Mouse (Mus musculus): ENCODE measurements around the gene Odf2l. TPM values are rescaled to one million over a fixed set of nuclear protein-coding genes. Genes with fewer than 3 reads are reported as not detected.

Odf2l gene
- polyA plus RNA-seq, 1 experiment from 2014 or later = 13.0 TPM

Other genes starting within 250 kb of the Odf2l start
- gene Clca4b, start 186.1 kb upstream of the Odf2l start, polyA plus RNA-seq (2016; fragmentation: Nextera tagmentation; extraction: Ambion mirVana) = not detected in 2 replicates
- gene Clca4a, start 143.5 kb upstream of the Odf2l start, polyA plus RNA-seq (2016; fragmentation: Nextera tagmentation; extraction: Ambion mirVana) = not detected in 2 replicates
- not detected in 2 replicates for gene Clca1, start 85.8 kb upstream of the Odf2l start, polyA plus RNA-seq (2016; fragmentation: Nextera tagmentation; extraction: Ambion mirVana)
- gene Clca2, start 19.1 kb upstream of the Odf2l start, polyA plus RNA-seq (2016; fragmentation: Nextera tagmentation; extraction: Ambion mirVana) = 0.05 and 0.06 TPM in 2 replicates
- gene Col24a1, start 173.9 kb downstream of the Odf2l start, polyA plus RNA-seq (2016; fragmentation: Nextera tagmentation; extraction: Ambion mirVana) = 0.46 and 0.80 TPM in 2 replicates

Measured in heart, embryonic 12.5 days (tissue).